Mouse (Mus musculus) embryonic facial prominence, embryonic 14.5 days (tissue): ENCODE measurements at regions not wholly inside any gene's neighbourhood (a gene's known extent, or its start where the extent isn't known, plus 50 kb on each side); places are given as distances from the start of the nearest gene placed in this dataset.
"Not testable (repeated sequence)": the region's sequence is repeated elsewhere in the genome, so short reads cannot be mapped to it uniquely, and the experiment has no call there.

Source experiments
- ATAC-seq: fragments of 200-750 bp; cut with Nextera tagmentation; 2 replicates; pipeline ENCODE4 v1.8.0; 2017; ENCODE audit warnings: low read depth, moderate number of reproducible peaks, moderate TSS enrichment
- DNase-seq: peaks from one replicate; pipeline ENCODE4 v3.0.0-alpha.2; 2015; ENCODE audit warnings: low spot score
- H3K27ac ChIP-seq: fragments of 300-500 bp; sonication (generic); replicated peaks from 2 replicates; pipeline ENCODE4 v1.5.1; 2014; ENCODE audit warnings: low read depth, mild to moderate bottlenecking, low read length, moderate library complexity
- H3K27me3 ChIP-seq: fragments of 300-500 bp; sonication (generic); replicated peaks from 2 replicates; pipeline ENCODE4 v1.6.1; 2014; ENCODE audit warnings: low read length; ENCODE audit not compliant: control insufficient read depth, insufficient read depth
- H3K36me3 ChIP-seq: fragments of 300-500 bp; sonication (generic); 2 replicates; pipeline ENCODE4 v1.6.1; 2014; ENCODE audit warnings: low read length, mixed read lengths; ENCODE audit not compliant: control insufficient read depth, insufficient read depth
- H3K4me1 ChIP-seq: fragments of 300-500 bp; sonication (generic); 2 replicates; pipeline ENCODE4 v1.6.1; 2014; ENCODE audit warnings: antibody characterized with exemption, low read length; ENCODE audit not compliant: control insufficient read depth, insufficient read depth
- H3K4me2 ChIP-seq: fragments of 300-500 bp; sonication (generic); 2 replicates; pipeline ENCODE4 v1.6.1; 2014; ENCODE audit warnings: low read depth, mild to moderate bottlenecking, low read length, moderate library complexity, mixed read lengths
- H3K4me3 ChIP-seq: fragments of 300-500 bp; sonication (generic); 2 replicates; pipeline ENCODE4 v1.5.1; 2014; ENCODE audit warnings: low read depth, mild to moderate bottlenecking, low read length
- H3K9ac ChIP-seq: fragments of 300-500 bp; sonication (generic); 2 replicates; pipeline ENCODE4 v1.6.1; 2014; ENCODE audit warnings: low read depth, mild to moderate bottlenecking, low read length, moderate library complexity, mixed read lengths
- H3K9me3 ChIP-seq: fragments of 300-500 bp; sonication (generic); 2 replicates; pipeline ENCODE4 v1.6.1; 2016; ENCODE audit warnings: low read length; ENCODE audit not compliant: control insufficient read depth
- WGBS: fragments of 180-500 bp; shearing (Covaris S2); extraction: QIAGEN DNeasy Blood & Tissue Kit; methylation state at CpG from one replicate; pipeline ENCODE4 v1.1.7; 2014; 5-methylcytosine and 5-hydroxymethylcytosine counted together

GRCm38 (mm10) chr12:15472741-15473140 lies 344.0 kb downstream of the Trib2 start:
- Histone ChIP-seq H3K4me2 (no peak overlapping the region), H3K9me3 (no peaks in the 10 kb centered on the region), H3K4me1 (no peaks in the 10 kb centered on the region), H3K36me3 (no peaks in the 10 kb centered on the region), H3K27me3 (no peaks in the 10 kb centered on the region), H3K27ac (no peak overlapping the region), H3K9ac (no peak overlapping the region), H3K4me3 (no peak overlapping the region)
- DNase-seq: no peak
- ATAC-seq: no peak
- WGBS: 77% methylated on average over 3 of the region's 3 CpGs

- ATAC-seq: no peak
- 0 out of 2 replicates have a peak, but pooled peaks cover 3% of the 10 kb centered on the region for H3K9me3 ChIP-seq
- H3K4me2 ChIP-seq: no peak overlapping the region
- H3K36me3 ChIP-seq: no peaks in the 10 kb centered on the region
- no peaks in the 10 kb centered on the region for H3K4me1 ChIP-seq
- DNase-seq: no peak
- H3K27ac ChIP-seq: no peak overlapping the region
- WGBS: 63% methylated on average over 1 of the region's 1 CpGs
- H3K4me3 ChIP-seq: no peak overlapping the region
- no peaks in the 10 kb centered on the region for H3K27me3 ChIP-seq
- H3K9ac ChIP-seq: no peak overlapping the region
Observed at GRCm38 (mm10) chr12:15459429-15459828, 357.3 kb downstream of the Trib2 start.

GRCm38 (mm10) chr12:15456369-15456768 lies 360.4 kb downstream of the Trib2 start:
- not testable (repeated sequence) for H3K27ac ChIP-seq, H3K27me3 ChIP-seq, H3K4me3 ChIP-seq, DNase-seq, H3K36me3 ChIP-seq, H3K9ac ChIP-seq, H3K4me1 ChIP-seq, H3K9me3 ChIP-seq, ATAC-seq, H3K4me2 ChIP-seq

GRCm38 (mm10) chr12:15455744-15456143 lies 361.0 kb downstream of the Trib2 start:
- Histone ChIP-seq H3K27ac (no peak overlapping the region), H3K4me2 (no peak overlapping the region), H3K4me1 (no peaks in the 10 kb centered on the region), H3K36me3 (no peaks in the 10 kb centered on the region), H3K9ac (no peak overlapping the region), H3K27me3 (no peaks in the 10 kb centered on the region), H3K9me3 (0 out of 2 replicates have a peak, but pooled peaks cover 3% of the 10 kb centered on the region), H3K4me3 (no peak overlapping the region)
- 86% methylated on average over 2 of the region's 2 CpGs for WGBS
- DNase-seq: no peak
- ATAC-seq: no peak

GRCm38 (mm10) chr12:15449484-15449883 lies 367.2 kb downstream of the Trib2 start:
- no peaks in the 10 kb centered on the region for H3K36me3 ChIP-seq
- no peak overlapping the region for H3K4me2 ChIP-seq
- no peaks in the 10 kb centered on the region for H3K4me1 ChIP-seq
- no peaks in the 10 kb centered on the region for H3K27me3 ChIP-seq
- DNase-seq (no peak), ATAC-seq (no peak)
- WGBS: 70% methylated on average over 4 of the region's 4 CpGs
- H3K9ac ChIP-seq: no peak overlapping the region
- no peaks in the 10 kb centered on the region for H3K9me3 ChIP-seq
- no peak overlapping the region for H3K4me3 ChIP-seq
- no peak overlapping the region for H3K27ac ChIP-seq

- Histone ChIP-seq H3K27ac (no peak overlapping the region), H3K9me3 (no peaks in the 10 kb centered on the region), H3K4me3 (no peak overlapping the region), H3K9ac (no peak overlapping the region), H3K4me2 (no peak overlapping the region), H3K4me1 (no peaks in the 10 kb centered on the region), H3K36me3 (no peaks in the 10 kb centered on the region), H3K27me3 (no peaks in the 10 kb centered on the region)
- peak; percentile 37 for DNase-seq
- 15% methylated on average over 4 of the region's 4 CpGs for WGBS
- ATAC-seq: no peak
Observed at GRCm38 (mm10) chr12:15416180-15416766, 400.4 kb downstream of the Trib2 start.

GRCm38 (mm10) chr12:15410419-15410818 lies 406.3 kb downstream of the Trib2 start:
- Histone ChIP-seq H3K9me3 (no peaks in the 10 kb centered on the region), H3K4me1 (no peaks in the 10 kb centered on the region), H3K4me3 (no peak overlapping the region), H3K9ac (no peak overlapping the region), H3K36me3 (no peaks in the 10 kb centered on the region), H3K4me2 (no peak overlapping the region), H3K27ac (no peak overlapping the region), H3K27me3 (no peaks in the 10 kb centered on the region)
- 60% methylated on average over 3 of the region's 3 CpGs for WGBS
- DNase-seq: peak; percentile 2
- ATAC-seq: no peak

GRCm38 (mm10) chr12:15407577-15407976 lies 409.1 kb downstream of the Trib2 start:
- not testable (repeated sequence) for H3K4me2 ChIP-seq, H3K27me3 ChIP-seq, H3K9ac ChIP-seq, ATAC-seq, DNase-seq, H3K9me3 ChIP-seq, H3K36me3 ChIP-seq, H3K4me3 ChIP-seq, H3K27ac ChIP-seq, H3K4me1 ChIP-seq
- 63% methylated on average over 3 of the region's 3 CpGs for WGBS

GRCm38 (mm10) chr12:15392641-15393040 lies 424.1 kb downstream of the Trib2 start:
- Histone ChIP-seq H3K4me1 (no peaks in the 10 kb centered on the region), H3K4me2 (no peak overlapping the region), H3K4me3 (no peak overlapping the region), H3K27me3 (no peaks in the 10 kb centered on the region), H3K27ac (no peak overlapping the region), H3K36me3 (no peaks in the 10 kb centered on the region), H3K9me3 (no peaks in the 10 kb centered on the region), H3K9ac (no peak overlapping the region)
- DNase-seq (no peak), ATAC-seq (no peak)
- 74% methylated on average over 3 of the region's 3 CpGs for WGBS
